Mouse (Mus musculus) inflammation-experienced regulatory T-cells, adult 6 months (primary cell): Measurements from ENCODE around the gene Cnksr3. TPM values are rescaled to one million over a fixed set of nuclear protein-coding genes. Genes with fewer than 3 reads are reported as not detected.

Experiments
- ATAC-seq: one replicate; pipeline ENCODE4 v1.8.0; 2017
- polyA plus RNA-seq, 3 experiments: library from polyadenylated mRNA; unstranded; fragments of 100-300 nt; shearing (Covaris generic); gene quantifications; one replicate each; pipeline ENCODE4 v1.2.1; 2017

Gene Cnksr3
- polyA plus RNA-seq, 3 experiments from 2014 or later: 0.36 to 4.3 (median 3.3) TPM

DNA sequence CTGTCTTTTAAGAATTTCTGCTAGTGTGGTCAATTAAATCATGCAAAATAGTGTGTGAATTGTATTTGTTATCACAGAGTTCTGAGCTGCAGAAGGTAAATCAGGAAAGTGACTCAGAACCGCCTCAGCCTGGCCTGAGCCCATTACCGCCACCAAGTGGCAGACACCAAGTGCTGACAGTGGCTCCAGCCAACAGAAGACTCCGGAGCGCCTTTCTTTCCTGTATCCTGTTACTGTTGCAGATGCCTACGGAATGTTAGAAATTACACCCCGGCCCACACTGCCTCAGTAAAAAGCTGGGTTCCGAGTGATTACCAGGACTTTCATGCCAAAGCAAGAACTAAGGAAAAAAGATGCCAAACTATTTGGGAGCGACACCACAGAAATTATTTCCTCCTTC lies 135.8 kb downstream of the Cnksr3 start:
- ATAC-seq: peak; percentile 93

DNA sequence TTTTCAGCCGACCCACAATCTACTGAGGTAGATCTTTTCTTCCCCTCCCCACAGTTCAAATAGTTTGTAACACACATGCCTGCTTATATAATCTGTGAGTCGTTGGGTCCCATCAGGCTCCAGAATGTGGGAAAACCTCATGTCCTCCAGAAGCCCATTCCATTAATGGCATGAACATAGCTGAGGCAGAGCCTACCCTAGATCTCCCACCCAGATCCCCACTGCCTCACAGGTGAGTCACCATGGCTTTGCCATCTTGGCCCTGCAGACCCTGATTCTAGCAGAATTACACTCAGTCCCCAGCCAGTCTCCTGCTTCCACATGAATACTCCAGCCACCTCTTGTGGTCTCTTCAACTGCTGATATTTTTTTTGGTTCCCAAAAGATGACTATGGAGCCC lies 136.4 kb downstream of the Cnksr3 start:
- no peak for ATAC-seq

- ATAC-seq: no peak
Measured at GRCm38 (mm10) chr10:7074231-7074630, 137.8 kb downstream of the Cnksr3 start.

DNA sequence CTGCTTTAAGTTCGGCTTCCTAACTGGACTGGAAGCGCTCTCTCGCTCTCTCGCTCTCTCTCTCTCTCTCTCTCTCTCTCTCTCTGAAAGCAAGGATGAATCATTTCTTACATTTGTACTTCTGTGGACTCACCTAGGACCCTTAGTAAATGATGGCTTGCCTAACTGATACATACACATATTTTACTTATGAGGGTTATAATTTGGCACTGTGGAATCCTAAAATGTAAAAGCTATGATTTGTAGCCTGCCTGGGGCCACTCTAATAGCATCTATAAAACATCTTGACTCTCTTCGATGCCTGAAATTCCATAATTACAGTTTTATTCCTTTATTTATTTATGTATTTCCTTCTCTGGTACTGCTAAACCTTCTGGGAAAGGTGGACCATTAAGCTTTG lies 141.1 kb downstream of the Cnksr3 start:
- no peak for ATAC-seq

DNA sequence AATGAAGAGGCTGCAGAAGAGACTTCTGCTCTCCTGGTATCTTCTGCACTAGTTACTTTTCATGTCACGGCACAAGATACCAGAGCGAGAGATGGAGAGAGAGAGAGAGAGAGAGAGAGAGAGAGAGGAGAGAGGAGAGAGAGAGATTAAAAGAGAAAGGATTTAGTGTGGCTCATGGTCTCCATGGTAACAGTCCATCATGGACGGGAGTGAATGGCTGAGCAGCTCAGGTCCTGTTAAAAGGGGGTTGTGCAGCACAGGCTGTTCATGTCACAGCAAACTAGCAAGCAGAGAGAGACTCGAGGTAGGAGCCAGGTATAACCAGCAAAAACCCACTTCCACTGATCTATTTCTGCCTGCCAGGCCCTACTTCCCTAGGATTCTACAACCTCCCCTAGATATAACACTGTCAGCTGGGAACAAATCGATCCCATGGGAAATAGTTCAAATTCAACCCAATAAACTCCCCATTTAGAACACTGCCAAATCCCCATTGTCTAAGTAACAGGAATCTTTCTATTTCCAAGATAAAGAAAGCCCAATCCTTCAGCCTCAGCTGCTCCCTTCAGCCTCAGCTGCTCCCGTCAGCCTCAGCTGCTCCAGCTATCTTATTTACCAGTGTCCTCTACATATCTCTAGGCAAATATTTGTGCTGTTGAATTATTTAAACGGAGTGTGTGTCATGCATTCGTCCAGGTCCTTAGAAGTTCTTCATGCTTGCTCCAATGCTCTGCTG lies 141.8 kb downstream of the Cnksr3 start:
- ATAC-seq: no peak

GRCm38 (mm10) chr10:7069090-7069489 lies 142.9 kb downstream of the Cnksr3 start:
- no peak for ATAC-seq

Other genes with a start within 250 kb of the Cnksr3 start
- 100 to 1,000 TPM in 2 of 3 experiments, 10 to 100 TPM in 1; 59.2 to 108 (median 100) TPM for gene Ipcef1, start 159.8 kb downstream of the Cnksr3 start, polyA plus RNA-seq